Mouse (Mus musculus): ENCODE measurements around the gene Rnf10.

Gene Rnf10

GRCm38 (mm10) chr5:115235323-115235771 lies 37.4 kb downstream of the Rnf10 start:
- peak; percentile 56 to 59 for DNase-seq (ENCODE audit: low spot score in 2 of 2)

GRCm38 (mm10) chr5:115234519-115234918 lies 38.2 kb downstream of the Rnf10 start:
- no peak for DNase-seq (ENCODE audit: low spot score in 2 of 2)

GRCm38 (mm10) chr5:115233031-115233780 lies 39.5 kb downstream of the Rnf10 start:
- DNase-seq (ENCODE audit: low spot score in 2 of 2), result no peak

GRCm38 (mm10) chr5:115232516-115232915 lies 40.2 kb downstream of the Rnf10 start:
- no peak for DNase-seq (ENCODE audit: low spot score in 2 of 2)

GRCm38 (mm10) chr5:115231552-115232120 lies 41.1 kb downstream of the Rnf10 start:
- DNase-seq (ENCODE audit: low spot score in 2 of 2), result no peak

- peak in 1 of 2 experiments; percentile 44 for DNase-seq (ENCODE audit: low spot score in 2 of 2)
Measured at GRCm38 (mm10) chr5:115230830-115231551, 41.7 kb downstream of the Rnf10 start.

GRCm38 (mm10) chr5:115222485-115222884 lies 50.2 kb downstream of the Rnf10 start:
- no peak for DNase-seq (ENCODE audit: low spot score in 2 of 2)

- DNase-seq (ENCODE audit: low spot score in 2 of 2), result no peak
Measured at GRCm38 (mm10) chr5:115220931-115221640, 51.6 kb downstream of the Rnf10 start.

GRCm38 (mm10) chr5:115217998-115218397 lies 54.7 kb downstream of the Rnf10 start:
- DNase-seq (ENCODE audit: low spot score in 2 of 2), result no peak

GRCm38 (mm10) chr5:115215273-115216185 lies 57.2 kb downstream of the Rnf10 start:
- DNase-seq (ENCODE audit: low spot score in 2 of 2), result no peak

- no peak for DNase-seq (ENCODE audit: low spot score in 2 of 2)
Measured at GRCm38 (mm10) chr5:115214864-115215263, 57.8 kb downstream of the Rnf10 start.

- DNase-seq (ENCODE audit: low spot score in 2 of 2), result no peak
Measured at GRCm38 (mm10) chr5:115212861-115213260, 59.8 kb downstream of the Rnf10 start.

- DNase-seq (ENCODE audit: low spot score in 2 of 2), result no peak
Measured at GRCm38 (mm10) chr5:115212451-115212850, 60.2 kb downstream of the Rnf10 start.

- no peak for DNase-seq (ENCODE audit: low spot score in 2 of 2)
Measured at GRCm38 (mm10) chr5:115210380-115210779, 62.3 kb downstream of the Rnf10 start.

GRCm38 (mm10) chr5:115208601-115209000 lies 64.1 kb downstream of the Rnf10 start:
- no peak for DNase-seq (ENCODE audit: low spot score in 2 of 2)

- DNase-seq (ENCODE audit: low spot score in 2 of 2), result no peak
Measured at GRCm38 (mm10) chr5:115207892-115208291, 64.8 kb downstream of the Rnf10 start.

GRCm38 (mm10) chr5:115207244-115207643 lies 65.5 kb downstream of the Rnf10 start:
- no peak for DNase-seq (ENCODE audit: low spot score in 2 of 2)

GRCm38 (mm10) chr5:115204562-115205311 lies 68.0 kb downstream of the Rnf10 start:
- no peak for DNase-seq (ENCODE audit: low spot score in 2 of 2)

GRCm38 (mm10) chr5:115203735-115204561 lies 68.8 kb downstream of the Rnf10 start:
- DNase-seq (ENCODE audit: low spot score in 2 of 2), result no peak
